Mouse (Mus musculus) left cerebral cortex, adult 9 months (tissue): ENCODE measurements around the gene Mrpl30.

ENCODE experiments used
- DNase-seq, 2 experiments: peaks; one replicate each; pipeline ENCODE4 v3.0.0; 2022; ENCODE audit warnings: low spot score in 2 of 2

Gene Mrpl30

DNA sequence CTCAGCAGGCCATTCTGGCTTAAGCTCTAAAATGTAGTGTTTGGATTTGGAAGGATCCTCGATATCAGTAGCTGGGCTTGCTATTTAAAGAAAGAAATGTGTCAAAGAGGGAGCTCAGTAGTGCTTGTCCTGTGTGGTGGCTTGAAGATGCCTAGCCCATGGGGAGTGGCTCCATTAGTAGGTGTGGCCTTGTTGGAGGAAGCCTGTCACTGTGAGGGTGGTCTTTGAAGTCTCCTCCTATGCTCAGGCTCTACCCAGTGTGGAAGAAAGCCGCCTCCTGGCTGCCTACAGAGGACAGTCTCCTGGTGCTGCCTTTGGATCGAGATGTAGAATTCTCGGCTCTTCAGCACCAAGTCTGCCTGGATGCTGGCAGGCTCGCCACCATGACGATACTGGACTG, 10.0 kb downstream of the Mrpl30 start:
- DNase-seq: no peak

DNA sequence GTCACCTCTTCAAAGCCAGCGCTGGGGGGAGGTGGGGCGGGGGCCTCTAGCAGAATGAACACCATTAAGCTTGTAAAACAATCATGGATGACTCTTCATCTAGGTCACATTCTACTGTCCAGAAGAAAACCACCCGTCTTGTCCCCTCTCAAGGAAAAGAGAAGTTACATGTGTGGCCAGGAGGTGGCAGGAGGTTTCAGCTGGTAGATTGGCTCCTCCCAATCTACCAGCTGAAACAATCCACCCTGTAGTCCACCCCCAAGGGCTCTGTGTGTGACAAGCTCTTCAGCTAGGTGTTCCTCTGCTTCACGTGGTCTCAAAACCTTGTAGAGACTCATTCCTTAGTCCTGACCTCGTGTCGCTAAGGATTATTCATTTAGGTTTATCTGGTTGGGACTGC, 12.9 kb downstream of the Mrpl30 start:
- peak in 1 of 2 experiments; percentile 19 for DNase-seq

DNA sequence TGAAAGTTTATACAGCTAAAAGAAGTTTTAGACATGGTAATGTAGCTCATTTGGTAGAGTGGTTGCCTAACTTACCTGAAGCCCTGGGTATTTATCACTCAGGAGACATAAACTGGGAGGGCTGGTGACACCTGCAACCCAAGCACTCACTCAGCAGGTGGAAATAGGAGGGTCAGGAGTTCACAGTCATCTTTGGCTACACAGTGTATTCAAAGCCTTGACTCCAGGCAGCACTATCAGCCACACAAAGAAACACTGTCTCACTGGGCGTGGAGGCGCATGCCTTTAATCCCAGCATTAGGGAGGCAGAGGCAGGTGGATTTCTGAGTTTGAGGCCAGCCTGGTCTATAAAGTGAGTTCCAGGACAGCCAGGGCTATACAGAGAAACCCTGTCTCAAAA, 22.5 kb downstream of the Mrpl30 start:
- no peak for DNase-seq

DNA sequence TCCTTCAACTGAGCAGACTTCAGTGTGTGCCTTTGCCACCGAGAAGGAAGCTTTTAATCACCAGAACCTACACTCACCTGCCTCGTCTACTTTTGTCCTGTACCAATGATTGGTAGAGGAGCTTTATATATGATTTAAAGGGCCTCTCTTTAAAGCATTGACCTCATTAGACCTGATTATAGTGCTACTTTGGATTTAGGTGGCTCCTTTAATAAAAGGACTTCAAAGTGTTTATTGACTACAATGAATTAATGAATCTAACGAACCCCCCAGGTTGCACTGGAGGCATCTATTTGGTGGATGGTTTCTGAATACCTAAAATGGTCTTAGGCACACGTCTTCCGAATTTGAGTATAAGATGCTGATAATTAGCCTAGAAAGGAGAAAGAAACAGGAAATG, 26.1 kb downstream of the Mrpl30 start, which contains the start of gene Lyg2:
Gene Lyg2, minus strand, starts transcription at position 101 of the 400 bp plus-strand sequence.
- DNase-seq: no peak

DNA sequence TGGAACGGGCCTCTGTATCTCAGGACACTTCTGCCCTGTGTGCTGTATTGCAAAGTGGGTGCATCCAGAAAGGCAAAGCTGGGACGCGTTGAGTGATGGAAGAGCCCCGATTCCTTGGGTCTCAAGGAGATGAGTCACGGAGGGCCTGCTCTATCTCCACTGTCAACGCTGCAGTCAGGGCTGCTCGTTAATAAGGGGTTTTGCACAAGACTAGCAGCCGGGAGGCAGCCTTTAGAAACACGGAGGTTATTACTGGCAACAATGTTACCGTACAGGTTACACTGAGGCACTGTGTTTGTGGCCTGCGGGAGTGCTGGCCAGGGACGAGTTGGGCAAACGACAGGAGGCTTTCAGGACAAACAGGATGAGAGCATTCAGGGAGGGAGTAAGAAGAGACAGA, 27.4 kb downstream of the Mrpl30 start:
- DNase-seq: no peak

DNA sequence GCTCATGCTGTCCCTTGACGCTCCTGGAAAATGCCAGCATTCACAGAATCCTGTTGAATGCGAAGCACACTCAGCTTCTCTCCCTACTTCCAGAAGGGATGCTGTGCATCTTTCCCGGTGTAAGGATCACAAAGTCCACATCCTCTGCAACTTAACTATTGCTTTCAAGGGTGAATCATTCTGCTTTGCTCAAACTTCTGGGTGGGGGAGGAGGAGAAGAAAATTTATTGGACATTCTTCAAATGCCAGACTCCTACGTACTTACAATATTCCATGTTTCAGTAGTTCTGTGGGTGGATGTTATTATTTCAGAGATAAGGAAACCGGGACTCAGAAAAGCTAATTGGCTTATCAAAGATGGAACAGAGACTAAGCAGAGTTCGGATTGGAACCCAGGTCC, 27.8 kb downstream of the Mrpl30 start:
- DNase-seq: no peak

DNA sequence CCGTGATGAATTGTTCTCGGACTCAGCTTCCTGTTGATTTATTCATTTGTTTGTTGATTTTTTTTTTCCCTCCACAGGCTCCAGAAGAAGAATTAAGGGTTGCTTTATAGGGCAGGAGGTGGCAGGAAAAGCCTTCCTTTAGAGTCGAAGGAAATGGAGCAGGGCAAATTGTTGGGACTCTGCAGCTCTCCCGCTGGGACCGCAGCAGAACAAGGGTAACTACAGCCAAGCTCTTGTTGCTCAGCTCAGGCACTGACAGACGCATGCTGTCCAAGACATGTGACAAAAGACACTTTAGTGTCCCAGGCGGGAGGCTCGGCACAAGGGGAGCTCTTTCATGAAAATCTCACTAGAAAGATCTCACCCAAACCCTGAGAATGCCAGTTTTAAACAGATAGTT, 32.3 kb downstream of the Mrpl30 start:
- no peak for DNase-seq

DNA sequence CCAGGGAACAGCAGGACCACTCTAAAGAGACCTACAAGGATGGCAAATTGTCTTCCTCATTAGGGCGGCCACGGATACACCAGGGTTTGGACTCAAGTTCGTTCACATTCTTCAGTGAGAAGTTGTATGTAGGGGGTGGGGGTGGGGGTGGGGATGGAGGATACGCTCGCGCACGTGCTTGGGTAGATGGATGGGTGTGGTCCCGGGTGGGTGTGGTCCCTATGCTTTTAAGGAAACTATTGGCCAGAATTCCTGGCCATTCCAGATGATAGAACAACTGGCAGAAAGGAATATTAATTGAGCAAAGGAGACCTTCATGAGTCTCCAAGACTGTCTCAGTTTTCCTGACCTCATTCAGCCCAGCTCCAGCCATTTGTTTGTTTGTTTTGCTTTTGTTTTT, 35.7 kb downstream of the Mrpl30 start:
- no peak for DNase-seq

DNA sequence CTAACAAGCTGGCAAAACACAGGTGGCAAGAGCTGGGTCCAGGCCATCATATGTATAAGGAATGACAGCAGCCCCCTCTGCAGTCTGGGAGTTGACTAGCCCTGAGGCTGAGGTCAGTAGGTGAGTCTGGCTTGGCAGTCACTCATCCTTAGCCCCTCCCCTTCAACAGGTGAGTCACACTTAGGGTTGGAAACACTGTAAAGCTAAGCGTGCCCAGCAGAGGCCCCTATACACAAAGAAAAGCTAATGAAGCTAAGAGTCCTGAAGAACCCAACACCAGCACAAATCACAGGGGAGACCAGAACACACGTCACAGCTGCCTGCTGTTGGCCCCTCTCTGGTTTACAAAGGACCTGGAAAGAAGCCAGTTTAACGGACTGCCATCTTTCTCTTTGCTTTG, 41.5 kb downstream of the Mrpl30 start:
- peak in 1 of 2 experiments; percentile 3 for DNase-seq
